Mouse (Mus musculus) urinary bladder, postnatal 4 days (tissue): ENCODE results near the gene Ccnf.
A peak's percentile ranks its signal among the peaks of the same experiment; 100 is the strongest.

Source experiments
- DNase-seq, 2 experiments: peaks; one replicate each; pipeline ENCODE4 v3.0.0; 2021 to 2022; ENCODE audit warnings: low spot score in 2 of 2

The Ccnf gene

DNA sequence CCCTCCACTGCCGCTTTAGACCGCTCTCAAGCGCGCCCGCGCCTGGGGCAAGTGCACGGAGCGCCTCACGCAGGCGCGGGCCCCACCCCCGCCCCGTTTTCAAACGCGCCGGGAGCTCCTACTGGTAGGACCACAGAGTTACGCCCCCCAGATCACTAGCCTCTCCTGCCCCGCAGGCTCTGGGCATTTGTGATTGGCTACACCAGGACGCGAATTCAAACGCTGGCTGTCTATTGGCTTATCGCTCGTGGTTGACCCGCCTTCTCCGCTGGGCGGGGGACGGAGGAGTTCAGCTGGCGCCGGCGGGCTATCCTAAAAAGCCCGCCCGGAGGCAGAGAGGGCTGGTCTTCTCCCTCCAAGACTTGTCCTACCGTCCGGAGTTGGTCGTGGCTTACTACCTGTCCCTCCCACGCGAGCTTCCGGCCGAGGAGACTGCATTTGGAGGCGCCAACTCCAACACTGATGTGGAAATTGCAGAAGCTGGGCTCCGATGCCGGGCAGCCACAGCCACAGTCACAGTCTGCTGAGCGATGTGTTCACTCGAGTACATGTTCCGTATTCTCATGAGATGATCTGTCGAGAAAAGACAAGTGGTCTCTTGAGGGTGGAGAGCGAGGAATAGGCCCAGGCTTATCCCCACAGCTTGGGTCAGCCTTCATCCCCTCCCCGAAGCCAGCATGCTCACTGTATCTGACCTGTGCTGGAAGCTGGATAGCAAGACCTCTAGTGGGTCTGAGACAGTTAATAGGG is at the start of gene Ccnf:
TSS of gene Ccnf (minus strand) at position 165 of the 750 bp plus-strand sequence.
- peak; percentile 95 to 96 for DNase-seq

DNA sequence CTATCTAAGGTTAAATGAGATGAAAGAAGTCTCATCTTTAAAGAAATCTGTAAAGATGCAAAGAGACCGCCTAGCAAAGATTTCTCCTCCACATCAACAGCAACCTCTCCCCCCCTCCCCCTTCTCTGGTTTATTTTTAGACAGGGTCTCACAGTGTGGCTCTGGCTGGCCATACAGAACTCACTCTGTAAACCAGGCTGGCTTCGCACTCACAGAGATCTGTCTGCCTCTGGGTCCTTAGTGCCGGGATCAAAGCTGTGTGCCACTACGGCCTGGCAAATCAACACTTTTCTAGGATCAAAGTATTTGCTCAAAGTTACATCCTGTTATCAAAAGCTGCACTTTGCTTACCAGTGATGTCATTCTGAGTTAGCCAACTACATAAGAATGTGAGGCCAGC is 49.4 kb upstream of the Ccnf start:
- DNase-seq, result no peak

DNA sequence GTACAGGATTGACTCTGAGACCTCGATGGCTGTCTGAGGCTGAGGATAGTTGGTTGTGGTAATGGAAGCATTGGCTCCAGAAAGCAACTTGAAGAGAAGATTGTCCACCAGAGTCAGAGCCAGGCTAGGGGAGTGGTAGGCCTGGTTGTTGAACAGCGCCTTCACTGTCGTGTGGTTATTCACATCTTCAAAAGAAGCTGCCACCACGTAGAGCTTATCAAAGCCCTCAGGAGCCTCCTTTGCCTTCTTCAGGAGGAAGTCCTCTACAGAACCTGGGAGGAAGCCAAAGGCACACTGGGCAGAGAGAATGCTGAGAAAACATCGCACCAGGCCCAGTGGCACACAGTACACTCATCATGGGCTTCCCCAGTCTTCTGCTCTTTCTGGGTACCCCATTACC is 38.1 kb upstream of the Ccnf start:
- DNase-seq, result no peak

DNA sequence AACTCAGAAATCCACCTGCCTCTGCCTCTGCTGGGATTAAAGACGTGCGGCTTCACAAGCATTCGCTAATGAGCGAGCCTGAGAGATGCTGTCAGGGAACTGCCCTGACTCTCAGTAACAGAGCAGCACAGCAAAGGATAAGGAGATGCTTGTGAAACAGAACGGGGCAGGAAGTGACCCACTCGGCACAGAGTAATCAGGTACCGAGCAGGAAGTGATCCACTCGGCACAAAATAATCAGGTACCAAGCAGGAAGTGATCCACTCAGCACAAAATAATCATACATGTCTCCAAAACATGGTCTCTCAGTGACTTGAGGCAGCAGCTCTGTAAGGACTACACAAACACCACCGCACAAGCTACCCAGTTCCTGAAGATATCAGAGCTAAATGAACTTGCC is 37.2 kb upstream of the Ccnf start:
- no peak for DNase-seq

DNA sequence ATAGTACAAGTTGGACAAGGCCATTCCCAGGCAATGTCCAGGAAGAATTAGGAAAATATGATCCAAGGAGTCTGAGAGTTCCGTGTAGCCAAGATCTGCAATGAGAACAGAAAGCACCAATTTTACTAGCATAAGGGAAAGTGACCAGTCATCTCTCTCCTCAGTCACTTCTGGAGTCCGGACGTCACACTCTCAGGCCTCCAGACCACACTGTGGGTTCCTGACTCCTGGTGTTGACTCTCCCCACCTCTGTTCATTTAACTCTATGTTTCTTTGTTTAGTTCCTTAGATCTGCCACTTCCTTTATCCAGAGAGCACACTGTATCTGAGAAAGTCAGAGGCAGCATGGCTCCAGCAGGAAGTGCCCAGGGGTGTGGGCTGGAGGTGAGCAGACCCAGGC is 34.4 kb upstream of the Ccnf start:
- DNase-seq, result no peak

DNA sequence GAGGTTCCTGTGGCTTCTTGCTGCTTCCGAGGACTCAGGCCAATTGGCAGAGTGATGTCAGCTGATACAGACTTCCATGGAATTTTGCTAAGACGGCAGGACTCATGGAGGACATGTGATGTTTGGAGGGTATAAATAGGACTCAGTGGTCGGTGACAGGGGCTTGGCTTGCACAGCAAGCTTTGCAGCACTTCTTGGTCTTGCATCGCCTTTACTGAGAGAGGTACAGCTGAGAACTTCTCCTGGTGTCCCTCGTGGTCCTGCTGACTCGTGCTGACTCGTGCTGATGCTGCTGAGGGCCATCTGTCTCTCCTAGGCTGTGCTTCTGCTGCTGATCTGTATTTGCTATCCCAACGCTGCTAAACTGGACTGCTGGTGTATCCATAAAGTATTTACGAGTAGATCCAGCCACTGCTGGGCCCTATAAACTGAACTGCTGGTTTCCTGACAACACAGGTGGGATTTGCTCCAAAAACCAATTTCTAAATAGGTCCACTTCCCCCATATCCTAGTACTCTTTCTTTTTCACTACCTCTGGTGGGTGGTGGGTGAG is 32.1 kb upstream of the Ccnf start:
- no peak for DNase-seq

DNA sequence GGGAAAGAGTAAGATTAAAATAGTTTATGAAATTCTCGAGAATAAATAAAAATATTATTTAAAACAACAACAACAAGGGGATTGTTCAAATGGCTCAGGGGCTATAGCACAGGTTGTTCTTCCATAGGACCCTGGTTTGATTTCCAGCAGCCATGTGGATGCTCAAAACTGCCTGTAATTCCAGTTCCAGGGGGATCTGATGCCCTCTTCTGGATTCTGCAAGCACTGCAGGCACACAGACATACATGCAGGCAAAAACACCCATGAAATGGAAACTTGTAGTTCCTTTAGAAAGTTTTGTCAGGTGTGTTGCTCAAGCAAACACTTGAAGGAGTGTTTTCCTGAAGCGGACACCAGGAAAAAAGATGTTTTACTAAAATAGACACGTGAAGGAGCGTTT is 31.4 kb upstream of the Ccnf start:
- no peak for DNase-seq

DNA sequence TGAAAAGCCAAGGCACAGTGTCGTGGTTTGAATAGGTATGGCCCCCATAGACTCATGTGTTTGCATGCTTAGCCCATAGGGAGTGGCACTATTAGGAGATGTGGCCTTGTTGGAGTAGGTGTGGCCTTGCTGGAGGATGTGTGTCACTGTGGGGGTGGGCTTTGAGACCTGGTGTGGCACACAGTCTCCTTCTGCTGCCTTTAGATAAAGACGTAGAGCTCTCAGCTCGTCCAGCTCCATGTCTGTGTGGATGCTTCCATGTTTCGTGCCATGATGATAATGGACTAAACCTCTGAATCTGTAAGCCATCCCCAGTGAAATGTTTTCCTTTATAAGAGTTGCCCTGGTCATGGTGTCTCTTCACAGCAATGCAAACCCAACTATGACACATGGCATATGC is 28.6 kb upstream of the Ccnf start:
- DNase-seq, result no peak

DNA sequence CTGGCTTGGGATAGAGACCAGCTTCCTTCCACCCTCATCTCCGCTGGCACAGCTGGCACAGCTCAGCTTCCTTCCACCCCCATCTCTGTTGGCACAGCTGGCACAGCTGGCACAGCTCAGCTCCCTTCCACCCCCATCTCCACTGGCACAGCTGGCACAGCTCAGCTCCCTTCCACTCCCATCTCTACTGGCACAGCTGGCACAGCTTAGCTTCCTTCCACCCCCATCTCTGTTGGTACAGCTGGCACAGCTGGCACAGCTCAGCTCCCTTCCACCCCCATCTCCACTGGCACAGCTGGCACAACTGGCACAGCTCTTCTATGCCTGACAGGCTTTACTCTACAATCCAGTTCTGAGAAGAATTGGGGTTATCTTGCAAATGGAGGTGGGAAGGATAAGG is 15.8 kb upstream of the Ccnf start:
- no peak for DNase-seq

DNA sequence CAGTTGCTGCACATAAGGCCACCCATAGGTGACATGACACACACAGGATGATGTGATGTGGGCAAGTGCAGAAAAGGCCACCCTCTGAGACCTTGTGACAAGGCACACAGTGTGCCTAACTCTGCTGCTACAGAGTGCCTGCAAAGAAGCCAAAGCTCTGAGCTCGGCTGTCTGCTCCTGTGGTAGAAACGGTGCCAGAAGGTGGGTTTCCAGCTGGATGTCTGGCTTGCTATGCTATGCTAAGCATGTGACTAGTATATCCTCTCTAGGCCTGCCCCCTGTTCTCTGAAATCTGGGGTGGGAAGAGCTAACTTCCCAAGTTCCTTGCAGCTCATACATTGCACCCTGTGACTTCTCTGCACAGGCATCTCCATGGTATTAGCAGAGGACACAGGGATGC is 13.5 kb upstream of the Ccnf start:
- no peak for DNase-seq

DNA sequence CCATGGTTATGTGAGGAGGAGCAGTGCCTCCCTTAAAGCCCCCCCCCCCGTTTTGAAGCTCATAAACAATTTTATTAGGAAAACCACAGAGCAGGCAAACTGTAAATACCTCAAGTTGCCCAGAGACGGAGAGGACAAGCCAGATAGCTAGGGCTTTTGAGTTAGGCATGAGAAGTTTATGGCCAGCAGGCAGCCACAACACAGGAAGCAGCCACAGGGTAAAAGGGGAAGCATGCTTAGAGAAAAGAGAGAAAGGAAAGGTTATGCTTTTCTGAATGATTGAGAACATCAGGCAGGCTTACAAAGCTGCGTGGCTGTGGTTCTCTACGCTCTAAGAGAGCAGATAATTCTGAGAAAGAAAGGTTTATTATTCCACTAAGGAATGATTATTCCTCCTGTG is 9.2 kb upstream of the Ccnf start:
- no peak for DNase-seq

DNA sequence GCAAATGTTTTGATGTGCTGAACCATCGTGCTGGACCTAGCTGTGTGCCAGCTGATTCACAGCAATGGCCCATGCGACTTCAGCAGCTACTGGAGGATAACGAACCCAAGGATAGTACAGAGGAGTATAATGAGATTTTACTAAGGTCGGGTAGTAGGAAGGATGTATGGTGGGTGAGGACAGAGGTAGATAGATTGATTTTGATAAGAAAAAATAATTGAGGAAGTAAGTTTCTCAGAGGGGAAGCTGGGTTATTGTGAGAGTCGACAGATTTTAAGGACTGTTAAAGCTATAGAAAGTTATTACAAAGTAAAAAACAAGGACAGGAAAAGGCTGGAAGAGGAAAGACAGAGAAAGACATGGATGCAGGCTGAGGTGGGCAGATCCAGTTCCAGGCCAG is 8.4 kb upstream of the Ccnf start:
- DNase-seq, result no peak

DNA sequence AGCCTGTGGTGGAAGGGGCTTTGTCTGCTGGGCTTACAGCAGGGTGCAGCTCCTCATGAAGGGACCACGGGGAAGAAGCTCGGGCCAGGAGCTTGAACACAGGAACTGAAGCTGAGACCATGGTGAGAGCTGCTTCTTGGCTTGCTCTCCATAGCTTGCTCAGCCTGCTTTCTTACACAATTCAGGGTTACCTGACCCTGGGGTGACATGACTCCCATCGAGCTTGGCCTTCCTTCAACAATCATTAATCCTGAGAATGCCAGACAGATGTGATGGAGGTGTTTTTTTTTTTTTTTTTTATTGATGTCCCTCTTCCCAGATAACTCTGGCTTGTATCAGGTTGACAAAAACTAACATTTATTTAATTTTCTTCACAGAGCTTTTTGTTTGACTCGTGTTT is 7.7 kb upstream of the Ccnf start:
- DNase-seq, result no peak

DNA sequence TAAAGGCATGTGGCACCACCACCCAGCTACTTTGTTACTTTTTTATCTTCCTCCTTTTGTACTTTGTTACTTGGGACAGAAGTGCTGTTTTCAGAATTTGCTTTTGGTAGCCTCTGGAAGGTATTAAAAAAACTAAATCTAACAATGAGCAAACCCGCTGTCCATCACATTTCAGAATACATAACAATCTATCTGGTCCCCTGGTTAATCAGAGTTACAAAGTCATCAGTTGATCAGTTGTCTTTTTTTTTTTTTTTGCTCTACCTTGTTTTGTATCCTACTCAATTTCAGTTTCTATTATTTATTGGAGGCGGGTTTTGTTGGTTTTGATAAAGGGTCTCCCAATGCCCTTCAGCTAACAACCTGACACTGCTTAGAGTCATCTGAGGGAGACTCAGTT is 1.0 kb upstream of the Ccnf start:
- DNase-seq, result no peak

DNA sequence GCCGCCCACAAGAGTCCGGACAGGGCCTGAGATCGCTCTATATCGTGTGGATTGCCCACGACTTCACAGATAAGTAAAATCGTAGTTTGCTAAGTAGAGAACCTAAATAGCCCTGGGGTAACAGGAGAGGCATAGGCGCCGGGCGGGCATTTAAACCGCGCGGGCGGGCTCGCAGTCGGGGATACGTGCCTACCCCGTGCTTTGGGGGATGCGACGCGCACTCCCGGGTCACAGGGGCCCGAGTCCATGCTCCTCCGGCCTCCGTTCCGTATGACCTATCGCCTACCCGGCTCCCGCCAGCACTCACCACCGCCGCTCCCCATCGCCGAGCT is 330 bp downstream of the Ccnf start:
- no peak for DNase-seq

DNA sequence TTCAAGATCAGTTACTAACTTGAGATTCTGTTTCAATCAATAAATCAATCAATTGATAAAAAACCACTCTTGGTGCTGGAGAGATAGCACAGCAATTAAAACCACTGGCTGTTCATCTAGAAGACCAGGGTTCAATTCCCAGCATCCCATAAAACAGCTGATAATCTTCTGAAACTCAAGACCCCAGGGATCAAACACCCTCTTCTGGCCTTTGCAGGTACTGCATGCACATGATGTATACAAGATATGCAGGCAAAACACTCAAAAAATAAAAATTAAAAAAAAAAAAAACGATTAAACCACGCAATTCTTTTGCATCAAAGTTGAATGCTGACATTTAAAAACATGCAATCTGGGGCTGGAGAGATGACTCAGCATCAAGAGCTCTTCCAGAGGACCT is 2.6 kb downstream of the Ccnf start:
- no peak for DNase-seq

DNA sequence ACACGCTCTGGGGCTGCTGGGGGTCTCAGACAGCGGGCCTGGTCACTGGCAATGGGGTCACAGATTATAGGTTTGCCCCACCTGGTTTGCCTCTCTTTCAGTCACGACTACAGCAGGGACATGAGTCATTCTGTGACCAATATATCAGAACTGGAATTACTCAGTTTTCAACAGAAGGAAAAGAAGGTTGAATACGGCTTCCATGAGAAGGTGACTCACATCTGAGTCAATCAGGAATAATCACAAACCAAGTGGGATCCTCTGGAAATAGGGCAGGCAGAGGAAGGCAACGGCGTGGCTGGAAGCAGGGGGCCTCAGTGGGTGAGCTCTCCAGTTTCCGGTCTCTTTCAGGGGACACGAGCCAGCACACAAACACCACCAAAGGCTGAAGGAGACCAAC is 7.2 kb downstream of the Ccnf start:
- DNase-seq, result no peak

DNA sequence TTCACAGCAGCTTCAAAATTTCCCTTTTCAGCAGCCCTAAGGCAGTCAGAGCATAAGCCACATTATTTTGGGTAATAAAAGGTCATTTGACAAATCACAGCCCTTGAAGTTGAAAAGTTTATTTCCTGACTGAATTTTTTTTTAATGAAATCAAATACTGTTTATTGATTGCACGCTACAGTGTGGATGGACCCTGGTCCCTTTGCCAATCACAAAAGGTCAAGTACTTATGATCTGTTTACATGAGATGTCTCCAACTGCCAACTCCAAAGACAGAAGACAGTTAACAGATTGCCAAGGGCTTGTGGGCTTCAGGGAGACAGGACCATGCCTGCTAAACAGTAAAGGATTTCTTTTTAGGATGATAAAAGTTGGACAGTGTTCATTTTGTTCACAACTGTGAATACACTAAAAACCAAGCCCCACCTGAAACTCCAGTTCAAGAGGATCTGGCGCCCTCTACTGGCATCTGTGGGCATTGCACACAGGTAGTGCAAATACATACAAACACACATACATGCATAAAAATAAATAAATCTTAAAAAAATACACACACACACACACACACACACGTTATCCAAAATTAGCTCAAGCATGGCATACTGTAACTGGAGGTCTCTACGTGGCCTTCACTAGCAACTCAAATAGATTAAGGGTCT is 7.8 kb downstream of the Ccnf start:
- DNase-seq, result no peak

DNA sequence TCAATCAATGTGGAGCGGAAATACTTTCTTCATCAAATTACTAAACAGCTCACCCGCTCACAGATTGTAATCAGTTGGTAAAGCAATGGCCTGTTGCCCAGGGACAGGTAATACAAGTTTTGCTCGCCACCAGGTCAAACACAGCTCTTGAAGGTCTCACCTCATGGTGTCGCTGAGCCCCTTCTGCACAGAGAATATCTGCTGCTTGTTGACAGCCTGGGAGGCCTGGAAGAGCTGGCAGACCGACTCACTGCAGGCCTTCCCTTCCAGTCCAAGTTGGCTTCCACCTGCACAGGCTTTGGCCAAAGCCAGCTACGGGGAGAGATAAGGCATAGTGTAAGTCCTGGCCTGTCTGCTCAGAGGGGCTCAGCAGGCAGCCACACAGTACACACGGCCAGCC is 14.4 kb downstream of the Ccnf start:
- DNase-seq, result no peak

DNA sequence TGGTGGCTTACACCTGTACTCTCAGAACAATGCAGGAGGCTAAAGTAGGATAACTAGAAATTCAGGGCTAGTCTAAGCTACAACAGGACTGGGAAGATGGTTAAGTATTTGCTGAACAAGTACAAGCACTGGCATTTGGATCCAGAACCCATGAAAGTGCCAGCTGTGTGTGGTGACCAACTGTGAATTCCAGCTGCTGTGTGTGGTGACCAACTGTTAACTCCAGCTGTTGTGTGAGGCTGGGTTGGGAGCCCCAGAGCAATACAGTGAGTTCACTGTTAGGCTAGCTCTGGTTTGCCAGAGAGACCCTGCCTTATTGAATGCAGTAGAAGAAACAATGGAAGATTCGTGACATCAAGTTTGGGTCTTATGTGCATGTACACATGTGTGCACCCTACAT is 14.8 kb downstream of the Ccnf start:
- DNase-seq, result no peak

DNA sequence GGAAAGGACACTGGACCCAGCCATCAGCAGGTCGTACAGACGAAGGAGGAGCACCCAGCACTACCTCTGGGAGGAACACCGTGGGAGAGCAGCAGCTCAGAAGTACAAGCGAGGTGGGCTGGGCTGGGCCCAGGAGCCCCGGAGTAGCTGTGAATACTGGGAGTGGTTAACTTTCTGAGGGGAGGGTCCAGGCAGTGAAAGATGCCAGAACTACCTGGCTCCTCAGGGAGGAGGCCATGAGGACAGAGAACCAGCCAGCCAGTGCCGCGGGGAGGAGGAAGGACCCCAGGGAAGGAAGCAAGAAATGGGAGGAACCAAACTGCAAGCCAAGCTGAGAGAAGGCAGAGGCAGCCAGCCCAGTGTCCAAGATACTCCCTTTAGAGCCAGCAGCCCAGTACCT is 23.3 kb downstream of the Ccnf start:
- no peak for DNase-seq

DNA sequence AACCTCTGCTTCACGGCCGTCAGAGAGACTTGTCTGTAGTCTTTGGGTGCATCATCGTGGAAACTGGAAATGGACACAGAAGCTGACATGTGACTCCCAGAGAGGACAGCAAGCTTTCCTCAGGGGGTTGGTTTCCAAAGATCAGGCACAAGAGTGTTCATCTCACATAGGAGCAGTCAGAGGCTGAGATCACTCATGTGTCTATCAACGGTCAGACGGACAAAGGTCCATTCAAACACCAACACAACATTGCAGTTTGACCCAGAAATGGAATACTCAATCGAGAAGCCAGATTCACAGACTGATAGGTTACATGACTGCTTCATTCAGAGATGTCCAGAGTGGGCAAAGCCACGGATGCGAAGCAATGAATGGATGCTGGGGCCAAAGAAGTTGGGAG is 24.6 kb downstream of the Ccnf start:
- DNase-seq, result no peak

DNA sequence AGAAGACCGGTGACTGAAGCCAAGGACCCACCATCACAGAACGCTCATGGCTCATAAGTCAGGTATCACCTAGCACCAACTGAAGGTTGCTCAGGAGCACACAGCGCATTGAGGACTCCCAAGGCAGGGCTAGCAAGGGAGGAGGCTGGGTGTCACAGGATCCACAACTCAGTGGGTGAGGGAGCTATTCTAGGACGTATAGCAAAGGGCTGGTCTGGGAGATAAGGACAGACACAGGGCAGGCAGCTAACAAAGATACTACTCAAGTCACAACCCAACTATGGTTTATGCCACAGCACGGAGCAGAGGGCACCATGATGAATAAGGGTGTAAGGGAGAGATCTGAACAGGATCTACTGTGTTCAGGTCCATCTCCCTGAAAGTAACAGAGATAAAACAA is 25.4 kb downstream of the Ccnf start:
- DNase-seq, result no peak

DNA sequence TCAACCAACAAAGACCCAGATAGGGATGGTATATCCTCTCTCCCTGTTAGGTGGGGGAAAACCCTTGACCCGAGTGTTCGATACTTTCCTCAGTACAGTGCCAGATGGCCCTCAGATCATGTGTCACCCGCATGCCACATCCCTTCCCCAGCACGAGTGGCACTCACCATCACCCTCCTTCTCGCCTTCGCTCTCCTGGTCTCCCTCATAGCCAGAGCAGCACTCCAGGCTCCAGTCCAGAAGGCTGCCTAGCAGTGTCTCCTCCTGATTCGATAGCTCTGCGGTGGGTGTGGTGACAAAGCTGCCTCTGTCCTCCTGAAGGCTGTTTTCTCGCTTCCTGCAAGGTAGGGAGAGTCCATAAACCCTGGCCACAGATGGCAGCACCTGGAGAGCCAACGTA is 26.5 kb downstream of the Ccnf start:
- no peak for DNase-seq
